Comparison of ENCODE assay signal across 12 mouse cellular contexts in the genomic region with DNA sequence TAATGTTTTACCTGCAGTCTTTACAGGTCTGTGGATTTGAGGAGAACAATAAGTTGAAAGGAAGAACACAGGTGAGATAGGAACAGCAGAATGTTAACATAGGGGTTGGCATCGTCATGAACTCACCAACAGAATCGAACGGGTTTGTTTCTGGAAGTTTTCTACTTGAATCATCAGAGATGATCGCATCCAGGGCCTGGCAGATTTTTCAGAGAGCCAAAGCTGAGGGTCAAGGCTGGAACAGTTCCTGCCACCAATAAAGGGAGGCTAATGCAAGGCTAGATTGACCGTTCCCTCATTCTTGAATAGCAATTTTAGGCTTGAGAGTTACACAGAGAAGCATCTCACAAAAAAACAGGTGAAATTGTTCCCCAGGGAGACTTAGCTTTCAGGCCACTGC.
"Had no signal": no experiment of that assay in that cellular context is flagged by ENCODE, and none has a peak within 500 bp of the region (broad histone marks: within the 10 kb centered on the region; RNA-seq: fewer than 3 reads in every experiment).

No protein-coding gene starts in this region.

- DNase-seq: left cerebral cortex, postnatal 4 days; liver; liver, embryonic 13.5 days; liver, postnatal 0 days; lung, adult 18-20 months; lung, adult 2 months; lung, embryonic 14.5 days; lung, postnatal 10 days; lung, postnatal 14 days; lung, postnatal 36 days; lung, postnatal 4 days; midbrain, embryonic 14.5 days had no signal
